In the genomic region with DNA sequence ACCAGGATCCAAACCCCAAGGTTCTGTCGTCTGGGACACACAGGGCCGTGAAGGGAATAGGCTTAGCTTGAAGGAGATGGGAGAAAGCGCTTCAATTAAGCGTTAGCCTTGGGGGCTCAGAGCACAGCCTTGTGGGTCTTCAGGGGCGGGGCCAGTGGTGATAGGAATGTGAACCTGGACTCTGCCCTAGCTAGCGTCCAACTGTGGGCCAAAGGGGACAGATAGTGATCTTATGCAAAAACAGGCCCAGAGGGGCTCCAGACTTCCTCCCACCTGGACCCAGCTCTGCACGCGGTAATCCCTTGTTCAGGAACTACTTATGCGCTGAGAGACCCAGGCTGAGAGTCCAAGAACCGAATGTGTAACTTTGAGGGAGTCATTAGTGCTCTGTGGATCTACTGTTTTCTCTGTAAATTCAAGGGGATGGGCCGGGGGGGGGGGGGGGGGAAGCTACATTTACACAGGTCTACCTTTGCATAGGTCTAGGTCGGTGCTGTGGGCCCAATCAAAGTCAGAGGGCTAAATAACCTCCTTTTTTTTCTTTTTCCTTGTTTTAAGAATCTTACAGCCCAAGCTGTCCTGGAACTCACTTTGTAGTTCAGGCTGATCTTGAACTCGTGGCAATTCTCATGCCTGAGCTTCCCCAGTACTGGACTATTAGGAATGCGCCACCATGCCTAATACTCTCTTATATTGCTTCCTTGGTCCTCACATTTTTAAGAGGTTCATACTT, we compare ENCODE assay signal across 8 mouse cellular contexts. TPM values are rescaled to one million over a fixed set of nuclear protein-coding genes. Genes with fewer than 3 reads are reported as not detected.
DNase-seq lines count a peak whose midpoint lies in the region; ATAC-seq and TF ChIP-seq lines count a peak whose summit lies in the region.

No protein-coding gene starts in this region.

- H3K4me1 ChIP-seq in heart, adult 2 months (ENCODE audit: control insufficient read depth, insufficient read depth, low read length) = peaks cover 3% of the 10 kb centered on the region; the same call in 1 of the 2 replicates
- H3K4me1 ChIP-seq in heart, postnatal 0 days (ENCODE audit: control insufficient read depth, insufficient read depth) = peaks cover 14% of the 10 kb centered on the region
- H3K4me1 ChIP-seq in midbrain, embryonic 10.5 days = peaks cover 43% of the 10 kb centered on the region

- TF ChIP-seq CTCF in heart, adult 2 months (IDR thresholded peaks at IDR 0.05) = no peak
- TF ChIP-seq CTCF in heart, postnatal 0 days (IDR thresholded peaks at IDR 0.05; ENCODE audit: low read depth) = no peak

- TF ChIP-seq EP300 in heart, adult 2 months (IDR thresholded peaks at IDR 0.05; ENCODE audit: insufficient read depth, low read depth, low read length) = no peak
- TF ChIP-seq EP300 in heart, postnatal 0 days (IDR thresholded peaks at IDR 0.05; ENCODE audit: low read depth) = no peak

- no peak for ATAC-seq in heart, postnatal 0 days (ENCODE audit: insufficient read depth, low read depth)
- no peak for ATAC-seq in cerebellum, adult (ENCODE audit: insufficient number of reproducible peaks, low FRiP score, low TSS enrichment)

- peak overlapping the region; percentile 59 for H3K9ac ChIP-seq in heart, adult 2 months (ENCODE audit: low read depth, low read length)
- peak overlapping the region; percentile 62 for H3K9ac ChIP-seq in heart, postnatal 0 days (replicated peaks; ENCODE audit: low read depth, low read length)

- H3K4me3 ChIP-seq in heart, adult 2 months = peak overlapping the region; percentile 66
- peak overlapping the region; percentile 55 for H3K4me3 ChIP-seq in heart, postnatal 0 days (ENCODE audit: low read depth, low read length)
- peak overlapping the region; percentile 69 for H3K4me3 ChIP-seq in midbrain, embryonic 10.5 days

- H3K36me3 ChIP-seq in heart, adult 2 months (ENCODE audit: control insufficient read depth, insufficient read depth, low read length) = no peaks in the 10 kb centered on the region
- peaks cover 22% of the 10 kb centered on the region for H3K36me3 ChIP-seq in heart, postnatal 0 days (replicated peaks; ENCODE audit: control insufficient read depth, insufficient read depth, low read length)
- peaks cover 41% of the 10 kb centered on the region for H3K36me3 ChIP-seq in midbrain, embryonic 10.5 days

- DNase-seq in heart, adult 2 months = no peak
- DNase-seq in heart, adult 18-20 months = no peak
- peak; percentile 56 for DNase-seq in ES-CJ7 (ENCODE audit: low read depth, low spot score)
- DNase-seq in heart, postnatal 0 days (ENCODE audit: low spot score) = no peak
- peak; percentile 36 for DNase-seq in midbrain, embryonic 10.5 days (ENCODE audit: low spot score)
- DNase-seq in adrenal gland, adult 2 months = no peak
- DNase-seq in gastrocnemius, postnatal 36 days = no peak

- peak overlapping the region; percentile 80 for H3K4me2 ChIP-seq in heart, postnatal 0 days (ENCODE audit: low read depth, low read length)

- intact Hi-C loops in heart, adult 2 months (cut with DNase I) = no loop called here
- intact Hi-C loops in gastrocnemius, postnatal 36 days (cut with DNase I) = no loop called here

- H3K79me2 ChIP-seq in heart, adult 2 months (replicated peaks; ENCODE audit: control insufficient read depth, insufficient read depth, low read length) = no peaks in the 10 kb centered on the region

- 50% methylated on average over 14 of the region's 14 CpGs for WGBS in heart, adult 2 months
- 35% methylated on average over 13 of the region's 14 CpGs for WGBS in heart, postnatal 0 days
- WGBS in midbrain, embryonic 10.5 days = 25% methylated on average over 14 of the region's 14 CpGs

- no peaks in the 10 kb centered on the region for H3K9me3 ChIP-seq in heart, postnatal 0 days (replicated peaks; ENCODE audit: control insufficient read depth, low read length)
- H3K9me3 ChIP-seq in midbrain, embryonic 10.5 days (replicated peaks) = no peaks in the 10 kb centered on the region

- no peak for TF ChIP-seq POLR2A in heart, adult 2 months (IDR thresholded peaks at IDR 0.05; ENCODE audit: insufficient read depth, low read depth, low read length)

- peak overlapping the region; percentile 77 for H3K27ac ChIP-seq in heart, adult 2 months
- H3K27ac ChIP-seq in heart, postnatal 0 days (ENCODE audit: low read depth) = peak overlapping the region; percentile 80
- H3K27ac ChIP-seq in midbrain, embryonic 10.5 days (replicated peaks) = peak overlapping the region; percentile 88

- H3K27me3 ChIP-seq in heart, adult 2 months (ENCODE audit: control insufficient read depth, insufficient read depth, low read length) = no peaks in the 10 kb centered on the region
- no peaks in the 10 kb centered on the region for H3K27me3 ChIP-seq in heart, postnatal 0 days (ENCODE audit: control insufficient read depth, insufficient read depth, low read length)
- H3K27me3 ChIP-seq in midbrain, embryonic 10.5 days (ENCODE audit: low read depth, poor library complexity, severe bottlenecking) = peaks cover 7% of the 10 kb centered on the region

RNA-seq across cellular contexts. Expression of a gene that starts 0.8 kb away (rescaled TPM):
- total RNA-seq in heart, adult 2 months (2021) = 10 to 100 TPM; 14.5 to 14.7 TPM
- polyA plus RNA-seq in heart, adult 2 months (2012; rRNA removed) = 14.6 and 16.4 TPM in 2 replicates
- 10 to 100 TPM; 14.1 to 15.0 TPM for total RNA-seq in heart, adult 18-20 months (2021)
- 90.4 and 98.3 TPM in 2 replicates for total RNA-seq in heart, postnatal 0 days (2014; rRNA removed; ENCODE audit: low replicate concordance)
- 86.3 and 88.4 TPM in 2 replicates for polyA plus RNA-seq in heart, postnatal 0 days (2015; fragmentation: Nextera tagmentation; extraction: Ambion mirVana)
- 161 and 210 TPM in 2 replicates for polyA plus RNA-seq in midbrain, embryonic 10.5 days (2016; fragmentation: Nextera tagmentation; extraction: Ambion mirVana)
- total RNA-seq in adrenal gland, adult 2 months (2021) = 10 to 100 TPM; 30.6 to 45.6 TPM
- 68.6 and 71.3 TPM in 2 replicates for polyA plus RNA-seq in adrenal gland, adult 2 months (2012; rRNA removed)
- 1 to 10 TPM; 3.0 to 3.8 TPM for total RNA-seq in gastrocnemius, postnatal 36 days (2021)

RNA-seq across cellular contexts. Expression of a gene that starts 16.1 kb away (rescaled TPM):
- 100 to 1,000 TPM; 105 to 128 TPM for total RNA-seq in heart, adult 2 months (2021)
- polyA plus RNA-seq in heart, adult 2 months (2012; rRNA removed) = 67.5 and 82.1 TPM in 2 replicates
- 100 to 1,000 TPM in 1 of 2 experiments, 10 to 100 TPM in 1; 98.0 to 107 TPM for total RNA-seq in heart, adult 18-20 months (2021)
- 365 and 410 TPM in 2 replicates for total RNA-seq in heart, postnatal 0 days (2014; rRNA removed; ENCODE audit: low replicate concordance)
- 518 and 561 TPM in 2 replicates for polyA plus RNA-seq in heart, postnatal 0 days (2015; fragmentation: Nextera tagmentation; extraction: Ambion mirVana)
- 1,512 and 1,693 TPM in 2 replicates for polyA plus RNA-seq in midbrain, embryonic 10.5 days (2016; fragmentation: Nextera tagmentation; extraction: Ambion mirVana)
- total RNA-seq in adrenal gland, adult 2 months (2021) = 100 to 1,000 TPM; 270 to 363 TPM
- 76.2 and 92.7 TPM in 2 replicates for polyA plus RNA-seq in adrenal gland, adult 2 months (2012; rRNA removed)
- 10 to 100 TPM; 56.1 to 75.3 TPM for total RNA-seq in gastrocnemius, postnatal 36 days (2021)

RNA-seq across cellular contexts. Expression of a gene that starts 18.4 kb away (rescaled TPM):
- total RNA-seq in heart, adult 2 months (2021) = 1 to 10 TPM; 7.1 to 7.9 TPM
- polyA plus RNA-seq in heart, adult 2 months (2012; rRNA removed) = 16.5 and 20.4 TPM in 2 replicates
- total RNA-seq in heart, adult 18-20 months (2021) = 1 to 10 TPM; 5.2 to 7.8 TPM
- total RNA-seq in heart, postnatal 0 days (2014; rRNA removed; ENCODE audit: low replicate concordance) = 23.1 and 26.1 TPM in 2 replicates
- polyA plus RNA-seq in heart, postnatal 0 days (2015; fragmentation: Nextera tagmentation; extraction: Ambion mirVana) = 8.4 and 9.5 TPM in 2 replicates
- 46.4 and 52.2 TPM in 2 replicates for polyA plus RNA-seq in midbrain, embryonic 10.5 days (2016; fragmentation: Nextera tagmentation; extraction: Ambion mirVana)
- 10 to 100 TPM; 20.2 to 21.2 TPM for total RNA-seq in adrenal gland, adult 2 months (2021)
- polyA plus RNA-seq in adrenal gland, adult 2 months (2012; rRNA removed) = 46.0 and 58.5 TPM in 2 replicates
- 1 to 10 TPM; 6.0 to 7.1 TPM for total RNA-seq in gastrocnemius, postnatal 36 days (2021)

RNA-seq across cellular contexts. Expression of a gene that starts 37.2 kb away (rescaled TPM):
- 1 to 10 TPM; 2.6 to 2.9 TPM for total RNA-seq in heart, adult 2 months (2021)
- polyA plus RNA-seq in heart, adult 2 months (2012; rRNA removed) = 1.9 and 3.1 TPM in 2 replicates
- total RNA-seq in heart, adult 18-20 months (2021) = 1 to 10 TPM; 1.9 to 3.7 TPM
- total RNA-seq in heart, postnatal 0 days (2014; rRNA removed; ENCODE audit: low replicate concordance) = 1.1 and 1.5 TPM in 2 replicates
- polyA plus RNA-seq in heart, postnatal 0 days (2015; fragmentation: Nextera tagmentation; extraction: Ambion mirVana) = 0.85 and 1.1 TPM in 2 replicates
- polyA plus RNA-seq in midbrain, embryonic 10.5 days (2016; fragmentation: Nextera tagmentation; extraction: Ambion mirVana) = 0.63 and 0.67 TPM in 2 replicates
- total RNA-seq in adrenal gland, adult 2 months (2021) = 1 to 10 TPM; 2.1 to 4.3 TPM
- polyA plus RNA-seq in adrenal gland, adult 2 months (2012; rRNA removed) = 3.9 and 4.8 TPM in 2 replicates
- 1 to 10 TPM; 1.9 to 3.3 TPM for total RNA-seq in gastrocnemius, postnatal 36 days (2021)

Comparison
In these comparisons a context has a peak if more than half of its experiments do, and no peak if none do; other contexts are left out.
1. DNase-seq: peak in ES-CJ7 (single experiment) and midbrain, embryonic 10.5 days (single experiment); none in heart, adult 2 months (0 of 2), heart, adult 18-20 months (0 of 2), heart, postnatal 0 days (single experiment), adrenal gland, adult 2 months (single experiment) and gastrocnemius, postnatal 36 days (0 of 2).
2. Peak in every context shown above with its lines, with median percentiles within 50 percentile points of each other: H3K27ac ChIP-seq and H3K4me3 ChIP-seq.